Mouse (Mus musculus) urinary bladder, adult 18-20 months (tissue): ENCODE data around the gene Sfrp4.
"Not testable (repeated sequence)": the region's sequence is repeated elsewhere in the genome, so short reads cannot be mapped to it uniquely, and the experiment has no call there.

Experiments used
- DNase-seq, 2 experiments: peaks; one replicate each; pipeline ENCODE4 v3.0.0; 2022; ENCODE audit warnings: low spot score in 2 of 2, mixed read lengths in 2 of 2

The Sfrp4 gene

GRCm38 (mm10) chr13:19622573-19623227 lies at the start of gene Sfrp4:
Gene Sfrp4, plus strand, starts transcription at chr13:19623104.
- DNase-seq, result peak in 1 of 2 experiments; percentile 9

GRCm38 (mm10) chr13:19574723-19575122 lies 48.2 kb upstream of the Sfrp4 start:
- not testable (repeated sequence) for DNase-seq

- DNase-seq, result no peak
Observed at GRCm38 (mm10) chr13:19575947-19576346, 47.0 kb upstream of the Sfrp4 start.

GRCm38 (mm10) chr13:19590996-19591759 lies 31.7 kb upstream of the Sfrp4 start:
- no peak for DNase-seq

GRCm38 (mm10) chr13:19595141-19595540 lies 27.8 kb upstream of the Sfrp4 start:
- DNase-seq, result no peak

- no peak for DNase-seq
Observed at GRCm38 (mm10) chr13:19599242-19599641, 23.7 kb upstream of the Sfrp4 start.

GRCm38 (mm10) chr13:19602531-19602930 lies 20.4 kb upstream of the Sfrp4 start:
- DNase-seq, result no peak

- no peak for DNase-seq
Observed at GRCm38 (mm10) chr13:19603719-19604118, 19.2 kb upstream of the Sfrp4 start.

- no peak for DNase-seq
Observed at GRCm38 (mm10) chr13:19604916-19605315, 18.0 kb upstream of the Sfrp4 start.

GRCm38 (mm10) chr13:19608120-19608519 lies 14.8 kb upstream of the Sfrp4 start:
- DNase-seq, result no peak

GRCm38 (mm10) chr13:19612348-19612747 lies 10.6 kb upstream of the Sfrp4 start:
- DNase-seq, result no peak

- no peak for DNase-seq
Observed at GRCm38 (mm10) chr13:19612963-19613362, 9.9 kb upstream of the Sfrp4 start.

GRCm38 (mm10) chr13:19613426-19613825 lies 9.5 kb upstream of the Sfrp4 start:
- DNase-seq, result no peak

- no peak for DNase-seq
Observed at GRCm38 (mm10) chr13:19614311-19614710, 8.6 kb upstream of the Sfrp4 start.

- DNase-seq, result no peak
Observed at GRCm38 (mm10) chr13:19618081-19618480, 4.8 kb upstream of the Sfrp4 start.

- DNase-seq, result no peak
Observed at GRCm38 (mm10) chr13:19618841-19619215, 4.1 kb upstream of the Sfrp4 start.

- peak; percentile 7 to 33 for DNase-seq
Observed at GRCm38 (mm10) chr13:19619216-19619927, 3.5 kb upstream of the Sfrp4 start, which contains the start of gene Epdr1. Gene Epdr1, minus strand, starts transcription at chr13:19619927.

- DNase-seq, result no peak
Observed at GRCm38 (mm10) chr13:19623228-19623905, 463 bp downstream of the Sfrp4 start.

- DNase-seq, result no peak
Observed at GRCm38 (mm10) chr13:19624632-19625320, 1.9 kb downstream of the Sfrp4 start.

GRCm38 (mm10) chr13:19626473-19626872 lies 3.6 kb downstream of the Sfrp4 start:
- no peak for DNase-seq
